Mouse (Mus musculus) liver, adult 2 months (tissue): Measurements from ENCODE around the gene Adck2.

ENCODE experiments used
- CTCF ChIP-seq: fragments of 200-500 bp; IDR thresholded peaks from 2 replicates; pipeline ENCODE4 v1.5.1; 2011; ENCODE audit warnings: low read depth, low read length, control low read depth
- POLR2A ChIP-seq: fragments of 200-500 bp; IDR thresholded peaks from 2 replicates; pipeline ENCODE4 v1.6.1; 2011; ENCODE audit warnings: low read length, control low read depth; ENCODE audit not compliant: insufficient read depth; ENCODE audit errors: extremely low read depth

DNA sequence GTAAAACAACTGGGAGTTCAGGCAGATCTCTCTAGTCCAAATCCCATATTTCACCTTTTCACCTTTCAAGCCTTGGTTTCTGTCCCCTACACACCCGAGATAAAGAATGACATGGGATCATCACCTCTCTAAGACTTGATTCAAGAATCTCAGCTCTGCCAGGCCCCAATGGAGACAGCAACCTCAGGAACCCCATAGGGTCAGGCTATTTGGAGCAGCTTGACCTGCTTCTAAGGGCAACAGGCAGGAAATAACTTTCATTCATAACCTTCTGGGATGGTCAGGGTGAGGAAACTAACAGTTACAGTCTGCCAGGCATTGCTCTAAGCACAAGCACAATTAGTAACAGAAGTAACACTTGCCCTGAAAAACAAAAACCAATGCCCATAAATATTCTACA is 37.1 kb upstream of the Adck2 start:
- no peak for TF ChIP-seq CTCF
- no peak for TF ChIP-seq POLR2A
